Mouse (Mus musculus) G1E (cell line): Measurements from ENCODE around the gene Ahnak. TPM values are rescaled to one million over a fixed set of nuclear protein-coding genes. Genes with fewer than 3 reads are reported as not detected.

ENCODE experiments used
- ATAC-seq: 2 replicates; pipeline ENCODE4 v1.8.0; 2016; ENCODE audit warnings: mild to moderate bottlenecking; ENCODE audit not compliant: insufficient number of reproducible peaks, poor library complexity, low FRiP score, severe bottlenecking; ENCODE audit errors: extremely low read depth
- DNase-seq: peaks from one replicate; pipeline ENCODE4 v3.0.0; 2012; ENCODE audit warnings: low spot score
- H3K27me3 ChIP-seq: 2 replicates; pipeline ENCODE4 v1.6.1; 2012; ENCODE audit warnings: mild to moderate bottlenecking, low read length, inconsistent platforms; ENCODE audit not compliant: insufficient read depth
- H3K36me3 ChIP-seq: replicated peaks from 2 replicates; pipeline ENCODE3; 2012; ENCODE audit warnings: mild to moderate bottlenecking, inconsistent platforms
- H3K4me1 ChIP-seq: 2 replicates; pipeline ENCODE4 v1.6.1; 2012; ENCODE audit warnings: low read depth, low read length, inconsistent platforms, mixed read lengths; ENCODE audit not compliant: insufficient read depth
- H3K4me3 ChIP-seq: 2 replicates; pipeline ENCODE4 v1.5.1; 2012; ENCODE audit warnings: low read depth, mild to moderate bottlenecking, inconsistent platforms, low read length, moderate library complexity, mixed read lengths
- H3K9me3 ChIP-seq: replicated peaks from 2 replicates; pipeline ENCODE4 v1.6.1; 2012; ENCODE audit warnings: inconsistent platforms
- CTCF ChIP-seq: IDR thresholded peaks from 2 replicates; pipeline ENCODE4 v1.5.1; 2012; ENCODE audit warnings: low read depth, low read length, inconsistent platforms, mixed read lengths
- GATA1 ChIP-seq: IDR thresholded peaks from 2 replicates; pipeline ENCODE4 v1.6.1; 2012; ENCODE audit warnings: borderline replicate concordance, low read length, inconsistent platforms, mixed read lengths
- GATA2 ChIP-seq: IDR thresholded peaks from 2 replicates; pipeline ENCODE4 v1.6.1; 2012; ENCODE audit warnings: low read depth, low read length, inconsistent platforms, borderline replicate concordance
- POLR2AphosphoS5 ChIP-seq: IDR thresholded peaks from 2 replicates; pipeline ENCODE4 v1.6.1; 2012; ENCODE audit warnings: low read depth, low read length, inconsistent platforms; ENCODE audit not compliant: insufficient replicate concordance
- TAL1 ChIP-seq: conservative IDR thresholded peaks from 2 replicates; pipeline ENCODE4 v1.6.1; 2012; ENCODE audit warnings: low read depth, low read length, inconsistent platforms, mixed read lengths
- polyA plus RNA-seq: library from polyadenylated mRNA; stranded (reverse); fragments of >175 nt; gene quantifications from 2 replicates; pipeline ENCODE4 v1.2.3, GENCODE M21; 2012
- total RNA-seq, 2 experiments: library from RNA; stranded (forward) in 1 of 2; stranded (reverse) in 1 of 2; fragments of 200-1000 nt in 1 of 2; fragments of >200 nt in 1 of 2; fragmentation: Nextera tagmentation in 1 of 2; gene quantifications; 2 replicates each; pipeline ENCODE4 v1.2.3; 2014 to 2017

Gene Ahnak
- total and polyA plus RNA-seq, 3 experiments = 10.4 to 124 (median 27.8) TPM

DNA sequence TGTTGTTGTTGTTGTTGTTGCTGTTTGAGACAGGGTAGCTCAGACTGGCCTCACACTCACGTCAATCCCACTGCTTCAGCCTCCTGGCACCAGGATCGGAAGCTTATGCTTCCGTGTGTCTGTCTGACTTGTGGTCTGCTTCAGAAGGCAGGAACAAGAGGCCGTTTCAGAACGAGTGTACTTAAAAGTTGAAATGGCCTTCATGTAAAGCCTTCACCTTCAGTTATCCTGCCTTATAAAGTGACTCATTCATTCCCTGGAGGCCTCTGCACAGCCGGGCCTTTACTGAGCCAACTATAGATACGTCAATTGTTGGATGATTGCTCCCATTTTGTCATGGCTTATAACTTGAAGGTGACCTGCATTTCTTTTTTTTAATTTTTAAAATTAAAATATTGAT lies 70.3 kb downstream of the Ahnak start:
- TF ChIP-seq POLR2AphosphoS5 (no peak), TAL1 (no peak), CTCF (no peak), GATA1 (no peak), GATA2 (no peak)
- no peaks in the 10 kb centered on the region for H3K27me3 ChIP-seq
- no peaks in the 10 kb centered on the region for H3K36me3 ChIP-seq
- H3K9me3 ChIP-seq = no peaks in the 10 kb centered on the region
- ATAC-seq (no peak), DNase-seq (no peak)
- no peak overlapping the region for H3K4me3 ChIP-seq
- H3K4me1 ChIP-seq = peaks cover 86% of the 10 kb centered on the region

DNA sequence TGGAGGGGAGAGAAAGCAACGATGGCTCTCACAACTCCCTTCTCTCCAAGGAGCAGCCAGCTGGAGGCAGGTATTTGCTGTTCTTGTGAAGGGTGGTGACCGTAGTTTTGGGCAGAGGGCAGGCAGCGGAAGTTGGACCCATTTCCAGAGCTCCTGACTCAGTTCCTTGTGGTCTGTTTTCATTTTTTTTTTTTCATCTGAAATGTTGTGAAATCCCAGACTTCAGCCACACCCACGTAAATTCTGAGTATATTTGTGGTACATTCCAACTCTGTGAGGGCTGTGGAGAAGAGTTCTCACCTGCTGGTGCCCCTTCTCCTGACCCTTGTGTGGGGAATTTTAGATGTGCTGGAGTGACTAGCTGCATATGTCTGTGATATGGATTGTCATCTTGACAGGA lies 71.0 kb downstream of the Ahnak start:
- ATAC-seq = no peak
- DNase-seq = no peak
- Histone ChIP-seq H3K4me1 (peaks cover 83% of the 10 kb centered on the region), H3K36me3 (no peaks in the 10 kb centered on the region), H3K4me3 (no peak overlapping the region), H3K27me3 (no peaks in the 10 kb centered on the region), H3K9me3 (no peaks in the 10 kb centered on the region)
- TF ChIP-seq CTCF (no peak), POLR2AphosphoS5 (no peak), GATA2 (no peak), TAL1 (no peak), GATA1 (no peak)

DNA sequence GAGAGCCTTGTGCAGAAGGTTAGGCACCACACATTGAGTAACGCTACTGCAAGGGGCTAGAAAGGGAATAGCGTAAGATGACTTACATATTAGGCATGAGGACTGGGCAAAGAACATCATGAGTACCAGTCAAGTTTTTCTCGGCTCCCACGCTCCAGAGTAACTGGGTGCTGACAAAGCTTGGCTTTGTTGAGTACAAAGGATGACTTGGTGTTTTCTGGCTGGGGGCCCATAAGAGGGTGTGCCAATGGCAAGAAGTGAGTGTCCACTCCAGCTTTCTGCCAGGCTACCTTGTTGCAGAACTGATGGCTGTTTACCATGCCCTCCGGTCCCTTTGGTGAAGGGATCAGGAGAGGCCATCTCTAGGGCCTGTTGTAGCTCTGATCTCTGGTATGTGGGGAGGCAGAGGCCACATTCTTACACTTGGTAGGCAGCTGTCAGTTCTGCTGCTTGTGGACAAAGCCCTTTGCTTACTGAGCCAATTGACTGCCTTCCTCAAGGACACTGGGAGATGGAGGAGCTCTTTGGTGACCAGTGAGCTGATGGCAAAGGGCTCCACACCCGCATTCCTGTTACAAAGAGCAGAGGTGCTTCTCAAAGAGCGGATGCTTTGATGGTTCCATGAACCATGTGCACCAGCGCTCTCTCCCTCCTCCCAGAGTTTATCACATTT lies 72.3 kb downstream of the Ahnak start:
- ATAC-seq (no peak), DNase-seq (no peak)
- Histone ChIP-seq H3K27me3 (no peaks in the 10 kb centered on the region), H3K36me3 (no peaks in the 10 kb centered on the region), H3K9me3 (no peaks in the 10 kb centered on the region), H3K4me3 (no peak overlapping the region), H3K4me1 (peaks cover 84% of the 10 kb centered on the region)
- TF ChIP-seq GATA1 = no peak
- no peak for TF ChIP-seq TAL1
- no peak for TF ChIP-seq GATA2
- TF ChIP-seq CTCF = no peak
- no peak for TF ChIP-seq POLR2AphosphoS5

DNA sequence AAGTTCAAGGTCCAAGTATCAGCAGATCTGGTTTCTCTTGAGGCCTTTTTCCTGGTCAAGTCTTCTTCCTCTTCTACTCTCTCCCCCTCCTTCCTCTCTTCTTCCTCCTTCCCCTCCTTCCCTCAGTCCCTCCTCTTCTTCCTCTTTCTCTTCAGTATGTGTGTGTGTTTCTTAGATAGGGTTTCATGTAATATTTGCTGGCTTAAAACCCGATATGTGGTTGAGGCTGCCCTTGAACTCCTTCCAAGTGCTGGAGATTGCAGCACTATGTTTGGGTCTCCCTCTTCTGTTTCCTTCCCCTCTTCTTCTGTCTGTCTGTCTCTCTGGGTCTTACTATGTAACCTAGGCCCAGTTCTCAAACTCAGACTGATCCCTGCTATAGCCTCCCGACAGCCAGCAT lies 73.7 kb downstream of the Ahnak start:
- Histone ChIP-seq H3K36me3 (no peaks in the 10 kb centered on the region), H3K9me3 (no peaks in the 10 kb centered on the region), H3K27me3 (no peaks in the 10 kb centered on the region), H3K4me1 (peaks cover 85% of the 10 kb centered on the region), H3K4me3 (no peak overlapping the region)
- ATAC-seq (no peak; the same call in 1 of the 2 replicates), DNase-seq (no peak)
- TF ChIP-seq CTCF = no peak
- no peak for TF ChIP-seq TAL1
- TF ChIP-seq POLR2AphosphoS5 = no peak
- no peak for TF ChIP-seq GATA2
- TF ChIP-seq GATA1 = no peak

DNA sequence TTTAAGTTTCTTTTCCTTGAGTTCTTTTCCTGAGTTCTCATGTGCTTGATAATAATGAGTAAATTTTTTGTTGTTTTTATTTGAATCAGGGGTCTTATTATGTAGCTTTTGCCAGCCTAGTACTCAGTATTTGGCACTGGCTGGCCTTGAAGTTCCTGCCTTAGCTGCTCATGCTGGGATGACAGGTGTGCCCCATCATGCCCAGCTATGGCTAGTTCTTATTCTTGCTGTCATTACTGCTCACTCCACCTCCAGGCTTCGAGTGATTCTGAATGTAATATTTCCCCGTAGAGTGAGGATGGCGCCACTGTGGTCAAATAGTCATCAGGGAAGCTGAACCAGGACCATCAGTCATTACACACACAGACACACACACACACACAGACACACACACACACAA lies 74.7 kb downstream of the Ahnak start:
- no peaks in the 10 kb centered on the region for H3K36me3 ChIP-seq
- H3K4me3 ChIP-seq = no peak overlapping the region
- TF ChIP-seq POLR2AphosphoS5 = no peak
- no peak for TF ChIP-seq GATA2
- TF ChIP-seq CTCF = no peak
- TF ChIP-seq GATA1 = no peak
- TF ChIP-seq TAL1 = no peak
- H3K27me3 ChIP-seq = no peaks in the 10 kb centered on the region
- H3K9me3 ChIP-seq = no peaks in the 10 kb centered on the region
- ATAC-seq (no peak), DNase-seq (no peak)
- peaks cover 75% of the 10 kb centered on the region for H3K4me1 ChIP-seq

DNA sequence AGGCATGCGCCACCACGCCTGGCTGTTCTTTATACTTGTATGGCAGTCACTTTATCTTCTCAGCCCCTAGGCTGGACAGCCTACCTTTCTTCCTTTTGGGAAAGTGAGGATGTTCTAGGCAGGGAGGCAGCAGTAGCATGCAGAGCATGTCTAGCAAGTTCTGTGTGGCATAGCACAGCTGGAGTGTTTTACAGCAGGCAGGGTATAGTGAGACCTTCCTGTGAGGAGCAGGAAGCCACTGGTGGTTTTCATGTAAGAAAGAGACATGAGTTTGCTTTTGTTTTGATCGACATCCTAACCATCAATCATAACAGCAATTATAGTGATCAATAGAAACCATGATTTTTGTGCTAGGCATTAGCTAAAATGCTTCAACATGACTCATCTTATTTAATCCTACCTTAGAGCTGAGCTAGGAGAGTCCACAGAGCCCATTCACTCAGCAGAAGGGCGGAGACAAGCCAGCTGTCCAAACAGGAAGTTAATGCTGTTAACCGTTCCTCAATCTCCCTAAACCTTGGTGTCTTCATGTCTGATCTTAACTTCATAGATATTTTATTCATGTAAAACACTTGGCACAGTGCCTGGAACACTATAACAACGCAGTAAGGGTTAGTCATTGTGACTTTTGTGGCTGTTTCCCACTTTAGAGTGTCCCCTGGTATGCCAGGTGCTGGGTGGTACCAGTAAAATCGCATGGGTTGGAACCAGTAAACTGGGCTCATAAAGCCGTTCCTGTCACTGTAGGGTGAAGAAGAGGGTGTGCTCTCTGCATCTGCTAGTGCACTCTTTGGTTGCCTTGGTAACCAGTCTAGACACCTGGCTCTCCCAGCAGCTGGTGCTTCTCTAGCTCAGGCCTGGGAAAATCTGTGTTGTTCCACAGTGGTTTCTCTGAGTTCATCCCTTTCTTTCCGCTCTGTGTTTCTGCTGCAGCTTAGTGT lies 76.8 kb downstream of the Ahnak start:
- Histone ChIP-seq H3K4me3 (no peak overlapping the region), H3K27me3 (no peaks in the 10 kb centered on the region; the same call in 1 of the 2 replicates), H3K4me1 (peaks cover 70% of the 10 kb centered on the region), H3K9me3 (no peaks in the 10 kb centered on the region), H3K36me3 (no peaks in the 10 kb centered on the region)
- ATAC-seq (peak; percentile 57), DNase-seq (peak; percentile 47)
- TF ChIP-seq TAL1 = no peak
- no peak for TF ChIP-seq CTCF
- TF ChIP-seq POLR2AphosphoS5 = no peak
- no peak for TF ChIP-seq GATA2
- no peak for TF ChIP-seq GATA1
